In genomic region chr11:69416509-69416908, GRCm38 (mm10) we compare ENCODE assay signal across 8 mouse cellular contexts. TPM values are rescaled to one million over a fixed set of nuclear protein-coding genes. Genes with fewer than 3 reads are reported as not detected.
A peak's percentile ranks its signal among the peaks of the same experiment; 100 is the strongest.
DNase-seq lines count a peak whose midpoint lies in the region; ATAC-seq and TF ChIP-seq lines count a peak whose summit lies in the region.

No protein-coding gene starts in this region.

- peak overlapping the region; percentile 82 for H3K9ac ChIP-seq in heart, postnatal 0 days (replicated peaks; ENCODE audit: low read depth, low read length)
- H3K9ac ChIP-seq in hindbrain, embryonic 13.5 days: peak overlapping the region; percentile 67
- H3K9ac ChIP-seq in midbrain, embryonic 14.5 days (replicated peaks; ENCODE audit: low read length): peak overlapping the region; percentile 53

- 4% methylated on average over 4 of the region's 4 CpGs for WGBS in heart, postnatal 0 days
- WGBS in hindbrain, embryonic 13.5 days: 0% methylated on average over 4 of the region's 4 CpGs
- WGBS in midbrain, embryonic 14.5 days: under 1% methylated on average over 4 of the region's 4 CpGs

- DNase-seq in heart, postnatal 0 days (ENCODE audit: low spot score): no peak
- DNase-seq in heart, adult 8-10 months (ENCODE audit: low spot score): no peak
- DNase-seq in adipocyte (ENCODE audit: low spot score): peak; percentile 33
- DNase-seq in midbrain, embryonic 14.5 days: peak; percentile 33
- no peak for DNase-seq in frontal cortex, adult 2 months (ENCODE audit: extremely low spot score in 1 of 2, low spot score in 1 of 2)
- no peak for DNase-seq in left cerebral cortex, adult 11 months (ENCODE audit: low spot score)
- no peak for DNase-seq in urinary bladder, postnatal 10 days (ENCODE audit: low spot score)

- peaks cover 48% of the 10 kb centered on the region for H3K4me1 ChIP-seq in heart, postnatal 0 days (ENCODE audit: control insufficient read depth, insufficient read depth)
- peaks cover 83% of the 10 kb centered on the region for H3K4me1 ChIP-seq in hindbrain, embryonic 13.5 days (replicated peaks)
- H3K4me1 ChIP-seq in midbrain, embryonic 14.5 days (ENCODE audit: control insufficient read depth, insufficient read depth, low read length): peaks cover 65% of the 10 kb centered on the region

- no peak for TF ChIP-seq CTCF in heart, postnatal 0 days (IDR thresholded peaks at IDR 0.05; ENCODE audit: low read depth)

- no peaks in the 10 kb centered on the region for H3K9me3 ChIP-seq in heart, postnatal 0 days (replicated peaks; ENCODE audit: control insufficient read depth, low read length)
- no peaks in the 10 kb centered on the region for H3K9me3 ChIP-seq in hindbrain, embryonic 13.5 days
- H3K9me3 ChIP-seq in midbrain, embryonic 14.5 days (ENCODE audit: control insufficient read depth, low read length): no peaks in the 10 kb centered on the region

- TF ChIP-seq EP300 in heart, postnatal 0 days (IDR thresholded peaks at IDR 0.05; ENCODE audit: low read depth): no peak

- peak overlapping the region; percentile 61 for H3K4me3 ChIP-seq in heart, postnatal 0 days (ENCODE audit: low read depth, low read length)
- peak overlapping the region; percentile 83 for H3K4me3 ChIP-seq in hindbrain, embryonic 13.5 days
- H3K4me3 ChIP-seq in midbrain, embryonic 14.5 days (replicated peaks; ENCODE audit: low read depth, low read length): peak overlapping the region; percentile 62

- no peak for ATAC-seq in heart, postnatal 0 days (ENCODE audit: insufficient read depth, low read depth)
- no peak for ATAC-seq in hindbrain, embryonic 13.5 days (ENCODE audit: low FRiP score)
- ATAC-seq in midbrain, embryonic 14.5 days (ENCODE audit: low FRiP score, low TSS enrichment): no peak

- H3K27me3 ChIP-seq in heart, postnatal 0 days (ENCODE audit: control insufficient read depth, insufficient read depth, low read length): peaks cover 9% of the 10 kb centered on the region; the same call in 1 of the 2 replicates
- H3K27me3 ChIP-seq in hindbrain, embryonic 13.5 days: peaks cover 18% of the 10 kb centered on the region
- peaks cover 7% of the 10 kb centered on the region for H3K27me3 ChIP-seq in midbrain, embryonic 14.5 days (ENCODE audit: control insufficient read depth, insufficient read depth, low read length)

- peaks cover 11% of the 10 kb centered on the region; the same call in 1 of the 2 replicates for H3K36me3 ChIP-seq in heart, postnatal 0 days (replicated peaks; ENCODE audit: control insufficient read depth, insufficient read depth, low read length)
- peaks cover 13% of the 10 kb centered on the region for H3K36me3 ChIP-seq in hindbrain, embryonic 13.5 days
- H3K36me3 ChIP-seq in midbrain, embryonic 14.5 days (ENCODE audit: control insufficient read depth, insufficient read depth, low read length): peaks cover 16% of the 10 kb centered on the region

- peak overlapping the region; percentile 99 for H3K27ac ChIP-seq in heart, postnatal 0 days (ENCODE audit: low read depth)
- peak overlapping the region; percentile 100 for H3K27ac ChIP-seq in hindbrain, embryonic 13.5 days
- peak overlapping the region; percentile 100 for H3K27ac ChIP-seq in midbrain, embryonic 14.5 days (replicated peaks; ENCODE audit: low read depth, low read length)

- peak overlapping the region; percentile 95 for H3K4me2 ChIP-seq in heart, postnatal 0 days (ENCODE audit: low read depth, low read length)
- H3K4me2 ChIP-seq in hindbrain, embryonic 13.5 days: peak overlapping the region; percentile 97
- H3K4me2 ChIP-seq in midbrain, embryonic 14.5 days (ENCODE audit: low read length): peak overlapping the region; percentile 99

RNA-seq across cellular contexts. Expression of gene Kdm6b, which starts 3.0 kb away (rescaled TPM):
- total RNA-seq in heart, postnatal 0 days (2014; rRNA removed; ENCODE audit: low replicate concordance): 7.8 and 10.0 TPM in 2 replicates
- polyA plus RNA-seq in heart, postnatal 0 days (2015; fragmentation: Nextera tagmentation; extraction: Ambion mirVana): 23.0 and 23.6 TPM in 2 replicates
- 10 to 100 TPM; 19.1 to 26.2 (median 22.3) TPM for total RNA-seq in heart, adult 8-10 months (2022)
- 50.6 and 51.3 TPM in 2 replicates for polyA plus RNA-seq in hindbrain, embryonic 13.5 days (2015; fragmentation: Nextera tagmentation; extraction: Ambion mirVana)
- polyA plus RNA-seq in midbrain, embryonic 14.5 days (2014; fragmentation: Nextera tagmentation; extraction: Ambion mirVana): 41.1 and 41.2 TPM in 2 replicates
- polyA plus RNA-seq in frontal cortex, adult 2 months (2012; rRNA removed): 12.3 and 12.7 TPM in 2 replicates

RNA-seq across cellular contexts. Expression of gene Tmem88, which starts 18.5 kb away (rescaled TPM):
- total RNA-seq in heart, postnatal 0 days (2014; rRNA removed; ENCODE audit: low replicate concordance): 32.4 and 33.0 TPM in 2 replicates
- 59.7 and 62.5 TPM in 2 replicates for polyA plus RNA-seq in heart, postnatal 0 days (2015; fragmentation: Nextera tagmentation; extraction: Ambion mirVana)
- total RNA-seq in heart, adult 8-10 months (2022): 10 to 100 TPM; 13.2 to 24.7 (median 19.5) TPM
- polyA plus RNA-seq in hindbrain, embryonic 13.5 days (2015; fragmentation: Nextera tagmentation; extraction: Ambion mirVana): 7.1 and 8.7 TPM in 2 replicates
- 2.6 and 4.9 TPM in 2 replicates for polyA plus RNA-seq in midbrain, embryonic 14.5 days (2014; fragmentation: Nextera tagmentation; extraction: Ambion mirVana)
- polyA plus RNA-seq in frontal cortex, adult 2 months (2012; rRNA removed): 4.1 and 4.6 TPM in 2 replicates

RNA-seq across cellular contexts. Expression of gene Cyb5d1, which starts 21.1 kb away (rescaled TPM):
- 14.2 and 17.6 TPM in 2 replicates for total RNA-seq in heart, postnatal 0 days (2014; rRNA removed; ENCODE audit: low replicate concordance)
- 16.7 and 18.6 TPM in 2 replicates for polyA plus RNA-seq in heart, postnatal 0 days (2015; fragmentation: Nextera tagmentation; extraction: Ambion mirVana)
- total RNA-seq in heart, adult 8-10 months (2022): 10 to 100 TPM; 33.3 to 39.8 (median 36.9) TPM
- 34.9 and 35.5 TPM in 2 replicates for polyA plus RNA-seq in hindbrain, embryonic 13.5 days (2015; fragmentation: Nextera tagmentation; extraction: Ambion mirVana)
- polyA plus RNA-seq in midbrain, embryonic 14.5 days (2014; fragmentation: Nextera tagmentation; extraction: Ambion mirVana): 17.0 and 24.8 TPM in 2 replicates
- 34.2 and 35.7 TPM in 2 replicates for polyA plus RNA-seq in frontal cortex, adult 2 months (2012; rRNA removed)

RNA-seq across cellular contexts. Expression of gene Naa38, which starts 21.2 kb away (rescaled TPM):
- 64.9 and 93.4 TPM in 2 replicates for total RNA-seq in heart, postnatal 0 days (2014; rRNA removed; ENCODE audit: low replicate concordance)
- 171 and 175 TPM in 2 replicates for polyA plus RNA-seq in heart, postnatal 0 days (2015; fragmentation: Nextera tagmentation; extraction: Ambion mirVana)
- 100 to 1,000 TPM; 109 to 140 (median 120) TPM for total RNA-seq in heart, adult 8-10 months (2022)
- 103 and 105 TPM in 2 replicates for polyA plus RNA-seq in hindbrain, embryonic 13.5 days (2015; fragmentation: Nextera tagmentation; extraction: Ambion mirVana)
- 97.6 and 123 TPM in 2 replicates for polyA plus RNA-seq in midbrain, embryonic 14.5 days (2014; fragmentation: Nextera tagmentation; extraction: Ambion mirVana)
- polyA plus RNA-seq in frontal cortex, adult 2 months (2012; rRNA removed): 179 and 182 TPM in 2 replicates

RNA-seq across cellular contexts. Expression of gene Chd3, which starts 47.3 kb away (rescaled TPM):
- 23.6 and 23.8 TPM in 2 replicates for total RNA-seq in heart, postnatal 0 days (2014; rRNA removed; ENCODE audit: low replicate concordance)
- polyA plus RNA-seq in heart, postnatal 0 days (2015; fragmentation: Nextera tagmentation; extraction: Ambion mirVana): 10.3 and 12.4 TPM in 2 replicates
- 10 to 100 TPM; 16.7 to 20.4 (median 18.3) TPM for total RNA-seq in heart, adult 8-10 months (2022)
- polyA plus RNA-seq in hindbrain, embryonic 13.5 days (2015; fragmentation: Nextera tagmentation; extraction: Ambion mirVana): 92.4 and 93.5 TPM in 2 replicates
- 77.5 and 80.8 TPM in 2 replicates for polyA plus RNA-seq in midbrain, embryonic 14.5 days (2014; fragmentation: Nextera tagmentation; extraction: Ambion mirVana)
- polyA plus RNA-seq in frontal cortex, adult 2 months (2012; rRNA removed): 374 and 399 TPM in 2 replicates

Comparison
In these comparisons a context has a peak if more than half of its experiments do, and no peak if none do; other contexts are left out.
1. DNase-seq: peak in adipocyte (single experiment) and midbrain, embryonic 14.5 days (single experiment); none in heart, postnatal 0 days (single experiment), heart, adult 8-10 months (single experiment), frontal cortex, adult 2 months (0 of 2), left cerebral cortex, adult 11 months (single experiment) and urinary bladder, postnatal 10 days (single experiment).
2. Peak in every context shown above with its lines, with median percentiles within 50 percentile points of each other: H3K27ac ChIP-seq, H3K4me2 ChIP-seq, H3K4me3 ChIP-seq and H3K9ac ChIP-seq.